Mouse (Mus musculus) inflammation-experienced regulatory T-cells, adult 6 months (primary cell): Measurements from ENCODE around the gene Hmg20b. TPM values are rescaled to one million over a fixed set of nuclear protein-coding genes. Genes with fewer than 3 reads are reported as not detected.
A peak's percentile ranks its signal among the peaks of the same experiment; 100 is the strongest.

Experiments
- ATAC-seq: one replicate; pipeline ENCODE4 v1.8.0; 2017
- polyA plus RNA-seq, 3 experiments: library from polyadenylated mRNA; unstranded; fragments of 100-300 nt; shearing (Covaris generic); gene quantifications; one replicate each; pipeline ENCODE4 v1.2.1; 2017

Gene Hmg20b
- polyA plus RNA-seq, 3 experiments from 2014 or later = 17.1 to 20.4 (median 17.8) TPM

DNA sequence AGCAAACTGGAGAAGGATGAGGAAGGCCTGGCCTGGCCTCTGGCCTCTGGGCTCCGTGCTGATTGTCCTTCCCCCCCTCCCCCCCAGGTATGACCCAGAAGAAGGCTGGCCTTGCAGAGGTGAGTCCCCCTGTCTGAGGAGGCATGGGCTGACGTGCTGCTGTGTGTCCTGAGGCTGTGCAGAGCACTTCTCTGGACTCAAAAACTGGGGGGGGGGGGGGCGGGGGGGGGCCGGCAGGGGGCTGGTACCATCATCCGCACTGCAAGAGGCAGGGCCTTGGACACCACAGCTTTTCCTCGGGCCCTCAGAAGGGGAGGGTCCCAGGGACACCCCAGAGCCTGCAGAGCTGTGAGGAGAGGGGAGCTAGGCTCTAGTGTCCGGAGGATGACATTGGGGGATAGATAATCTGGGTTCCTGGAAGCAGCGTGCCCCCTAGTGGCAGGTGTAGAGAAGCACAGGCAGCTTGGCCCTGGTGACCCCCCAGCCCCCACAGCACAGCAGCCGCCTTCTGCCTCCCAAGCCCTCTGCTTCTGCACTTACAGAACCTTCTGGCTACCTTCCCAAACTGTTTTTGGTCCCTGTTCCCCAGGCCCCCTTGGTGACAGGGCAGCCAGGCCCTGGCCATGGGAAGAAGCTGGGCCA, 45.6 kb downstream of the Hmg20b start:
- peak; percentile 36 for ATAC-seq

DNA sequence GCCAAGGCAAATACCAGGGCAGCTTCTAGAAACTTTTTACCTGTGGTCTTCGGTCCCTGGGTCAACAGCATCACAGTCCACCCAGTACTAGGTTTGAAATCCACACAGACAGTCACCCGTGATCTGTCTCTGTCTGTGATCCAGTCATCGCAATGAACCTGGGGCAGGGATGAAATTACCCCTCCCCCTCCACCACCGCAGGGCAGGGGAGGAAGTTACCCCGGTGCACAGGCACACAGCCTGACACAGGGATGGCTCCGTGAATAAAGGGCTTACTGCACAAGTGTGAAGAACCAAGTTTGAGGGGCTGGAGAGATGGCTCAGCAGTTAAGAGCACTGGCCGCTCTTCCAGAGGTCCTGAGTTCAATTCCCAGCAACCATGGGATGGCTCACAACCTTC, 46.5 kb downstream of the Hmg20b start:
- peak; percentile 66 for ATAC-seq

DNA sequence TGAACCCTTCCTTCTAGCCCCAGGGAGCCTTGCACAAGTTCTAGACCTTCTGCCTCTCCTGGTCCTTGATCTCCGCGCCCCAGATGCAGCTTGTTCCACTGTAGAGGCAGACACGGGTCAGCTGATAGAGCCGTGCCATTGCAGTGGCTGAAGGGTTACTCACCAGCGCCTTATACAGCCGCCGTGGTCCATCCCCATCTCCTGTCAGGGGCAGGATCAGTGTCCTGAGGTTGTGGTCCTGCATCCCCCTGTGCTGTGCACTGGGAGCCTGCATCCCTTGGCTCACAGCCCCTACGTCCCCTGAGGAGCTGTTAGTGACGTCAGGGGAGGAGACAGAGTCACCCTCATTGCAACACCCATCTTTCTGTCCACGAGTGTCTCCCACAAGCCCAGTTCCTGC, 47.0 kb downstream of the Hmg20b start:
- ATAC-seq = peak; percentile 20

DNA sequence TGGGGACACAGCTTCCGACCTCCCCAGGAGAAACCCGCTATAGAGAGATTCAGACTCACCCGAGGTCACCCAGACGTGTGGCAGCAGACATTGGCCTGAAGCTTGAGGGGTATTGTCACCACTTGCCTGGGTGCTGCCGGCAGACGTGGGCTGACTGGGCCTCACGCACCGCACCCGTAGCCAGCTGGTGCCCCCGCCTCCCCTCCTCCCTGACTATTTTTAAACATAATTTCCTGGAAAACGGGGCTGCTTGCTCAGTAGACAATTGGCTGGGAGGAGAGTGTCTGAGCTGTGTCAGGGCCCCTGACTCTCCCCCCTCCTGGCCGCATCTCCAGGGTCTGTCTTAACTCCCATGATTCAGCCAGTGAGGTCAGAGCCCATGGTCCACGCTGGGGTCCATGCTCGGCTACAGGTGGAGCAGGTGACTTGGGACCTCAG, 47.5 kb downstream of the Hmg20b start:
- no peak for ATAC-seq

DNA sequence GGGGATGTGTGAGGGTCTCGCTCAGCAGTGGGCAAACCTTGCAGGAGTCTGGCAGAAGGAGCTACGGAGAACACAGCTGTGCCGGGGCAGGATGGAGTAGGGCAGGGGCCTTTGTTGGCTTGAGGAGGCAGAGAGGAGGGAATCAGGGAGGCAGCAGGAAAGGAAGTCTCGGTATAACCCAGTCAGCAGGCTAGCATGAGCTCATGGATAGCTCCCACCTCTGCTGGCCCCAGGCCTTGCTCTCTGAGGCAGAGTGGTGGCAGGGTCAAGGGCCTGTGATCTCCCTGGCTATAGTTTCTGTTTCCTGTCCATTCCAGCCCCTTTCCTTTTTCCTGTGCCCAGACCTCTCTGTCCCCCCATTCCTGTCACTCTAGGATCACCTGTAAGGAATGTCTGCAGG, 48.0 kb downstream of the Hmg20b start:
- ATAC-seq = no peak

DNA sequence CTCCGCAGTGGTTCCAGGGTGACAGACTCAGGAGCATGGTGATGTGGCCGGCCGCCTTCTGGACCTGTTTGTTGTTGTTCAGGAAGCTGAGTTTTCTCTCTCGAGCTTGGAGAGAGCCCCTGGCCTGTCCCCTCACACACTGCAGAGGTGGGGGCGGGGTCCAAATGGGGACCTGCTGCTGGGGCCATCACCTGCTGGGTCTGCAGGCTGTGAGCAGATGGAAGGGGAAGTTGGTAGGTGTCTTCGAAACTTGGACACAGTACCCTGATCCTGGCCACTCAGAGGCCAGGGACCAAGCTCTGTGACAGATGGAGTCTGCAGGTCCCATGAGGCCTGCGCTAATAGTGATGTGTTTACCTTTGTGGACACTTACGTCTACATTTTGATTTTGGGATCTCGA, 49.0 kb downstream of the Hmg20b start:
- ATAC-seq = no peak

DNA sequence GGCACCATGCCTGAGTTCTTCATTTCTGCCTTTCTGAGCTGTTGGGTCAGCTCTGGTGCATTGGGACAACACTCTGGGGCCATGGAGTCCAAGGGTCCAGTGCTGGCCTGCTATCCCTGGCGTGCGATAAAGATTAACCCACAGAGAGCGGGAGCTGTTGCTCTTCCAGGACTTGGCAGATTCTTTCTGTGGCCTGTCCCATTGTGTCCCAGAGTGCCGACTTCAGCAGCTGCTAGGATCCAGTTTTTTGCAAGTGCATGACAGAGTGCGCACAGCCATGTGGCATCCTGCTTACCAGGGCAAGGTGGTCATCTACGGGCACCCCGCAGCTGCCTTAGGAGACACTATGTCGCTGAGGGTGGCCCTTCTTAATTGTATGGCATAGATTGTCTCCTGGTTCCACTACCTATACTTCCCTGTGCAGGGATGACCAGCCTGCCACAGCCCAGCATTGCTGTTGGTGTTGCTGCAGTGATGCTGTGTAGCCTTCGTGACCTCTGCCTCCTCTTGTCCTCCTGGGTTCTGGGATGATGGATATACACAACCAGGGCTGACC, 49.9 kb downstream of the Hmg20b start:
- ATAC-seq = no peak

DNA sequence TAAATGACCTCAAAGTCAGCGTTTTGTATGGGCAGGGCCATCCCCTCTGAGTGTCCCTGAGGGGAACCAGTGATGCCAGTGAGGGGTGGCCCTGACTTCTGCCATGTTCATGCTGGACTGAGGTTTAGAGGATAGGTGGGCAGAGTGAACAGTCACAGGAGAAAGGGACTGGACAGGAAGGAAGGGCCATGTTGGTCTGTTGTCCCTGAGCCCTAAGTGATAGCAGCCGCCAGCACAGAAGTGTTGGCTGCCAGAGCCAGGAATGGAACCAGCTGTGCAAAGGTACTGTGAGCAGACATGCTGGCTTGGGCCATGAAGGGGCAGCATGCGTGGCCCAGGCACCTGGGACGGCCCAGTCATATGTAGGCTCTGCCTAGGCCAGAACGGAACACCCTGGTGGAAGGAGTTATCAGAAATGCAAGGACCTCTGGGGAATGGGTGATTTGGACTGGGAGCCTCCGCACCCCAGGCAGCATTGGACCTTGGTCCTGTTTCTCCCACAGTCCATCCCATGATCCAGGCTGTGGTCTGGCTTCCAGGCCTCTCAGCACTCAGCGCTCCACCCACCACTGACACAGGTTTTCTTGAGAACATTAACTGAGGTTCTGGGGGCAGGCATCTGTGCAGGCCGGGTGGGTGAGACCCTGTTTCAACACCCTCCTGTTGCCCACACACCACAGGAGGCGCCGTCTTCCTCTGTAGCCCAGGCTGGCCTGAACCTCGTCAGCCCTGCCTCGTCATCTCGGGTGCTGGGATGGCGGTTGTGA, 50.5 kb downstream of the Hmg20b start:
- no peak for ATAC-seq

DNA sequence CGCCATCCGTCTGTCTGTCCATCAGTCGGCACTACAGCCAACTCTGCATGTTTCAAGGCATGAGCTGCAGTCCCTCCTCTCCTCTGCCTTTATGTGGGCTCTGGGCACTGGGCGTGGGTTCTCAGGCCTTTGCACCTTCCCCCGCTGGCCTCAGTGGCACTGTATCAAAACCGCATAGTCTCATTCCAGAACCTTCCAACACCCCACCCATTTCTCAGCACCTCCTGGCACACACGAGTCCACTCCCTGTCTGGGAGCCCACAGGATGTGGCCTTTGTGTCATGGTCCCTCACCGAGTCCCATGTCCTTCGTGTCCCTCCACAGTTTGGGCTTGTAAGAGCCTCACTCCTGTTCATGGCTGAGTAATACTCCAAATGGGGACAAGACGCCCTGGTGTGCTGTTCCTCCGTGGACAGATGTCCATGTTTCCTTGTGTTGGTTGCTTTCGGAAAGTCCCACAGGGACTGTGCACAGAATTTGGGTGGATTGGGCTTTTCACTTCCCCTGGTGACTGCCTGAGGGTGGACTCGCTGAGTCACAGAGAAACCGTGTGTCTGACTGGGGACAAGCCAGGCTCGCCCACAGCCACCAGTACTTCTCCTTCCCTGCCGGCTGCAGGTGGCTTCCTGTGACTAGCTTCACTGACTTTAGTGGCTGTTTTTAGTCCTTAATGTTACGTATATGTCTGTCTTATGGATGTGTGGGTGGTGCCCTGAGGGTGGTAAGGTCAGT, 51.7 kb downstream of the Hmg20b start:
- ATAC-seq = peak; percentile 58

DNA sequence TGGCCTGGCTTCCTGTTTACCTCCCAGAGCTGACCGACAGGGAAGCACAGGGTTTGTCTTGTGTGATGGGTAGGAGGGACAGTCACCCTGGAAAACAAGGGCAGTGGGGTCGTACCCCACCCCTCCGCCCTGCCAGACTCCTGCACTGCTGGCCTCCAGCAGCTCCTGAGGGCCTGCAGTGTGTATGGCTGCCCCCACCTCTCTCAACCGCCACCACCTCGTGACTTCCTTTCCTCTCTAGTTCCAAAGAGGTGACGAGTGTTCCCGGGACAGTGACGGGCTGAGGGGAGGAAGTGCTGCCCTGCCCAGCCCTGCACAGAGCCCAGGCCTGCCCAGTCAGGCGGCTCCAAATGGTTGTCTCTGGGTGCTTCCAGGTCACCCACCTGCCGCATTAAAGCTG, 52.4 kb downstream of the Hmg20b start:
- ATAC-seq = peak; percentile 70

DNA sequence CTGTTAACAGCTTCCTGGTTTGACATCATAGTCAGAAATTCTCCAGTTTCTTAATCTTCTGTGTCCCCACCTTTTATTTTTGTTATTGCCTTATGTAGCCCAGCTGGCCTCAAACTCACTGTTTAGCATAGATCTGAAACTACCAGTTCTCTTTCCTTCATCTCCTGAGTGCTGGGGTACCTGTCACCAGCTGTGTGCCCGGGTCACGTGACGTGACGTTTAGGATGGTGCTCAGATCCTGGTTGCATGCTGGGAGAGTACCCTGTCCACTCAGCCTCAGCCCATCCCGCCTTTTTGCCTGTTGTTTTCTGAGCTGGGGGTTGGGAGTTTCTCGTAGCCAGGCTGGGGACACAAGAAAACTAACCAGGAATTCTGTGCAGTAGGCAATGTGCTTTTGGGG, 53.0 kb downstream of the Hmg20b start:
- ATAC-seq = no peak

Other genes starting within 250 kb of the Hmg20b start
- 10 to 100 TPM; 22.1 to 27.1 (median 23.3) TPM for gene Map2k2, start 244.6 kb downstream of the Hmg20b start, polyA plus RNA-seq
- gene Zbtb7a, start 215.3 kb downstream of the Hmg20b start, polyA plus RNA-seq = 10 to 100 TPM in 1 of 3 experiments, 1 to 10 TPM in 2; 8.5 to 10.8 (median 9.3) TPM
- gene Pias4, start 182.6 kb downstream of the Hmg20b start, polyA plus RNA-seq = 10 to 100 TPM; 15.4 to 21.5 (median 17.1) TPM
- 1,000 to 10,000 TPM in 1 of 3 experiments, 100 to 1,000 TPM in 2; 925 to 1,158 (median 972) TPM for gene Eef2, start 173.8 kb downstream of the Hmg20b start, polyA plus RNA-seq
- 1 to 10 TPM; 3.1 to 5.4 (median 3.6) TPM for gene Dapk3, start 167.5 kb downstream of the Hmg20b start, polyA plus RNA-seq
- not detected for gene 4930442H23Rik, start 166.6 kb downstream of the Hmg20b start, polyA plus RNA-seq
- under 1 TPM in 2 of 3 experiments, not detected in 1; 0.17 to 0.28 TPM for gene Nmrk2, start 148.4 kb downstream of the Hmg20b start, polyA plus RNA-seq
- gene Atcay, start 119.6 kb downstream of the Hmg20b start, polyA plus RNA-seq = 10 to 100 TPM in 1 of 3 experiments, 1 to 10 TPM in 2; 4.8 to 12.6 (median 5.1) TPM
- 1 to 10 TPM in 1 of 3 experiments, under 1 TPM in 2; 0.20 to 1.0 (median 0.37) TPM for gene Zfr2, start 117.3 kb downstream of the Hmg20b start, polyA plus RNA-seq
- gene Matk, start 97.5 kb downstream of the Hmg20b start, polyA plus RNA-seq = 10 to 100 TPM; 30.1 to 68.1 (median 64.4) TPM
- 100 to 1,000 TPM; 111 to 148 (median 127) TPM for gene Mrpl54, start 83.5 kb downstream of the Hmg20b start, polyA plus RNA-seq
- 10 to 100 TPM in 2 of 3 experiments, 1 to 10 TPM in 1; 9.9 to 12.4 (median 12.3) TPM for gene Apba3, start 83.5 kb downstream of the Hmg20b start, polyA plus RNA-seq
- gene Tjp3, start 58.9 kb downstream of the Hmg20b start, polyA plus RNA-seq = 1 to 10 TPM; 1.7 to 3.2 (median 1.9) TPM
- gene Pip5k1c, start 57.5 kb downstream of the Hmg20b start, polyA plus RNA-seq = 10 to 100 TPM; 10.7 to 15.9 (median 14.4) TPM
- 1 to 10 TPM; 2.9 to 6.5 (median 4.1) TPM for gene Cactin, start 29.4 kb downstream of the Hmg20b start, polyA plus RNA-seq
- gene Tbxa2r, start 21.7 kb downstream of the Hmg20b start, polyA plus RNA-seq = 10 to 100 TPM in 2 of 3 experiments, 1 to 10 TPM in 1; 10.0 to 21.7 (median 17.0) TPM
- under 1 TPM in 1 of 3 experiments, not detected in 2; 0.12 TPM for gene Gipc3, start 7.2 kb downstream of the Hmg20b start, polyA plus RNA-seq
- gene Mfsd12, start 7.0 kb upstream of the Hmg20b start, polyA plus RNA-seq = 1 to 10 TPM; 1.6 to 2.1 (median 1.9) TPM
- gene 4930404N11Rik, start 15.3 kb upstream of the Hmg20b start, polyA plus RNA-seq = 1 to 10 TPM in 1 of 3 experiments, under 1 TPM in 2; 0.26 to 1.7 (median 0.96) TPM
- 10 to 100 TPM; 10.7 to 27.1 (median 13.4) TPM for gene Fzr1, start 28.0 kb upstream of the Hmg20b start, polyA plus RNA-seq
- 10 to 100 TPM in 2 of 3 experiments, 1 to 10 TPM in 1; 9.2 to 17.9 (median 10.9) TPM for gene Dohh, start 33.9 kb upstream of the Hmg20b start, polyA plus RNA-seq
- gene Gm48551, start 34.0 kb upstream of the Hmg20b start, polyA plus RNA-seq = 1 to 10 TPM in 2 of 3 experiments, under 1 TPM in 1; 0.60 to 1.9 (median 1.1) TPM
- gene Gm48552, start 38.5 kb upstream of the Hmg20b start, polyA plus RNA-seq = 1 to 10 TPM in 1 of 3 experiments, not detected in 2; 3.1 TPM
- 10 to 100 TPM in 1 of 3 experiments, 1 to 10 TPM in 2; 4.4 to 10.7 (median 9.8) TPM for gene Smim24, start 42.6 kb upstream of the Hmg20b start, polyA plus RNA-seq
- gene Nfic, start 105.2 kb upstream of the Hmg20b start, polyA plus RNA-seq = 10 to 100 TPM; 13.8 to 17.2 (median 15.0) TPM
- gene Celf5, start 132.2 kb upstream of the Hmg20b start, polyA plus RNA-seq = 1 to 10 TPM; 1.1 to 1.4 (median 1.2) TPM
- 10 to 100 TPM; 34.3 to 41.1 (median 36.9) TPM for gene Ncln, start 145.9 kb upstream of the Hmg20b start, polyA plus RNA-seq
- gene S1pr4, start 149.7 kb upstream of the Hmg20b start, polyA plus RNA-seq = 10 to 100 TPM; 49.1 to 93.2 (median 50.3) TPM
- 100 to 1,000 TPM in 1 of 3 experiments, 10 to 100 TPM in 2; 23.1 to 102 (median 24.3) TPM for gene Gna15, start 173.7 kb upstream of the Hmg20b start, polyA plus RNA-seq
- 10 to 100 TPM; 26.5 to 29.4 (median 28.7) TPM for gene Gna11, start 194.7 kb upstream of the Hmg20b start, polyA plus RNA-seq
- 100 to 1,000 TPM in 2 of 3 experiments, 10 to 100 TPM in 1; 82.5 to 118 (median 109) TPM for gene Aes, start 209.0 kb upstream of the Hmg20b start, polyA plus RNA-seq
- gene Tle2, start 224.1 kb upstream of the Hmg20b start, polyA plus RNA-seq = 1 to 10 TPM in 2 of 3 experiments, not detected in 1; 1.4 TPM